Mouse (Mus musculus) spleen, postnatal 36 days (tissue): ENCODE results near the gene Utp11.

Experiments used
- DNase-seq, 2 experiments: peaks; one replicate each; pipeline ENCODE4 v3.0.0; 2022; ENCODE audit warnings: low spot score in 2 of 2, mixed read lengths in 1 of 2

The Utp11 gene

DNA sequence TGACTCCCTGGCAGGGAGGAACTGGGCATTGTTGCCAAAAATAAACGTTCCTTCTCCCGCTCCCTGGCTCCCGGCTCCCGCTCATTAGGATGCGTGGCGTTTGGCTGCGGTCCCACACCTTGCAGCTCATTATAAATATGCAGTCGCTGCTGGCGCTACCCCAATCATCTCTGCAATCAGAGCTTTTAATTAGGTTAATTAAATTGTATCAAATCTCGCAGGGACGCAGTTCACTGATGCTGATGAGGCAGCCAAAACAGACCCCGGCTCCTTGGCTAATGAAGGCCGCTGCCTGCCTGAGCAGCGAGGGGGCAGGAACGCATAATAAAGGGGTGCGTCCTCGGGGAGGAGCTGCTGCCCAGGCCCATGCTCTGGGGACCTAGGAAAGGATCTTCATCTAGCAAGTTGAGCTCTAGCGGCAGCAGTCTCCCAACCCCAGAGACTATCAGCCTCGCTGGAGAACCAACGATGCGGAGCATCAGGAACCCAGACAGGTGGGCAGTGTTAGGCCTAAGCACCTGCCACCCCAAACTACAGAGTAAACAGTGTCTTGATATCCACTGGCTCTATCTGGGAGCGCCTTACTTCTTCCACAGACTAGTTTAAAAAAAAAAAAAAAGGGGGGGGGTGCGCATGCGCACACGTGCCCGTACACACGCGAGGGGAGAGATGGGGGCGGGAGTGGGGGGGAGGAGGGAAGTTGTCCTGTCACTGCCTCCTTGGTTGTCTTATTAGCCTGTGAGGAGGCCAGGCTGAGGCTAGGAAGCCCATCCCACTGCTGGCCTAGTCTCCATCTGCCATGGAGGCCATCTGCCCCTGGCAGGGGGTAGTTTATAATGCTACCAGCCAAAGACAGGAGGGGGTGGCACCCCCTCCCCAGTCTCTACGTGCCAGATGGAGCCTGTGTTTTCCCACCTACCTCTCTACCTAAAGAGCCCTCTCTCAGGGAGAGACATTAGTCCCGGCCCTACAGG is 20.8 kb downstream of the Utp11 start:
- DNase-seq, result no peak

DNA sequence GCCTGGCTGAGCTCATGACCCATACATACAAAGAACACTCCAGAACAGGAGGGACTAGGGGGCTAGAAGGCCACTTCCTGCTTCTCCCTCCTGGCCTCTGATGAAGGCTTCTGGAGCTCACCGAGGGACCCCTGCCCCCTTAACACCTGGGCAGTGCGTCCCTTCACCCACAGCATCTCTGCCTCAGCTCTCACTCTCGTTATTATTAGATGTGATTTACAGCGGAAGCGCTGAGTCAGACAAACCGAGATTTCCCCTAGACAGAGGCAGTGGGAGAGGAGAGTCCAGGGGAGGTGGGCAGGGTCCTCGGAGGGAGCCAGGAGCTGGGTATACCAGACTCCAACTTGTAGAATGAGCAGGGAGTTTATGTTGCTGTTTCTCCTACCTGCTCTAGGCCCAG is 21.8 kb downstream of the Utp11 start:
- no peak for DNase-seq

DNA sequence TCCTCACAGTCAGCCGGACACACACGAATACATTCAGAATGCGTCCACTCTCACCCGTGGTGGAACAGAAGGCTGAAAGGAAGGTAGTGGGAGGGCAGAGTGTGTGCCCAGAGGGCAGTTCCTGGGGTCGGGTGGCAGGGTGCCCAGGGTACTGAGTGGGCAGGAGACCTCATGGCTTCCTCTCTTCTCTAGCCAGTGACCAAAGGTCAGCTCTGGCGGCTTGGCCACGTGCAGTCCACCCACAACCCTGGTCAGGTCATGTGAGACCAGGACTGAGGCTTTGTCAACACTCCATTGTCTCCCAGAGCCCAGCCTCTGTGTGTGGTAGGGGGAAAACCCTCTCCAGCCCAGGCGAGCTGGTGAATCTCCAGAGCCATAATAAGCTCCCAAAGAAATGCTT is 23.2 kb downstream of the Utp11 start:
- DNase-seq, result no peak

DNA sequence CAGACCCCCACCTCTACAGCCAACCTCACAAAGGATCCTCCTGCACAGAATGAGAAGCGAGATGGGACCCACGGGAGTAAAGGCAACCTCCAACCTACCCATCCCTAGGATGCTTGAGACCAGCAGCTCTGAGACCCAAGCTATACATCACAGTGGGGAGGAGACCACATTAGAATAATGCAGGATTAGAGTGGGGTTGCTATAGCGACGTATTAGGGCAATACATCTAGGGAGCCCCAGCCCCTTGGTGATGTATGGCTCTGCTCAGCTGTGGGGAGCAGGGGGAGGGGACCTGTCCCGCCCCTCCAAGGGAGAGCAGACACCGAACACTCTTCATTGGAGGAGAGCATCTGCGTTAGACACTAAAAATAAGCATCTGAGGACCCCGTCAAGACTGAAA is 25.3 kb downstream of the Utp11 start:
- no peak for DNase-seq

DNA sequence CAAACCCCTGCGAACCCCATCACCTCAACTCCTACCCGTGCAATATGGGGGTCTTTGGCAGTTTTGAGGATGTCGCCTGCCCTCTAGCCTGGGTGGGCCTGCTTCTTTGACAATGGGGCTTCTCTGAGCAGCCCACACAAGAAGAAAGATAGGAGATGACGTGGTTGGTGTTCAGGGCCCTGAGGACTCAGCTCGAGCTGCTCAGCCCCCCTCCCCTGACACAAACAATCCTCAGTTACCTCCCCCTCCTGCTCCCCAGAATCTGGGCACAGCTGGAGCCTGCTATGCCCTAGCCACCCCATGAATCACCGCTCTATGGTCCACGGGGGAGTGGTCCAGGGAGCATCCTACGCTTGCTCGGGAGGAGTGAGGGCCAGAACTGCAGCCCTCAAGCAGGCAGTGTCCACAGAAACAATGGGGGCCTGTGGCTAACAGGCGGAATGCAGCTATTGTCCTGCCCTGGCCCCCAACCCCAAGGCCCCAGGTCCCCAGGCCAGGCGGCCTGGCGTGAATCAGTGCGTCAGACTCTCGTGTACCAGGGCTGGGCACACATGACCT is 25.8 kb downstream of the Utp11 start:
- no peak for DNase-seq

- DNase-seq, result no peak
Measured at GRCm38 (mm10) chr4:124664604-124665003, 28.8 kb downstream of the Utp11 start.

DNA sequence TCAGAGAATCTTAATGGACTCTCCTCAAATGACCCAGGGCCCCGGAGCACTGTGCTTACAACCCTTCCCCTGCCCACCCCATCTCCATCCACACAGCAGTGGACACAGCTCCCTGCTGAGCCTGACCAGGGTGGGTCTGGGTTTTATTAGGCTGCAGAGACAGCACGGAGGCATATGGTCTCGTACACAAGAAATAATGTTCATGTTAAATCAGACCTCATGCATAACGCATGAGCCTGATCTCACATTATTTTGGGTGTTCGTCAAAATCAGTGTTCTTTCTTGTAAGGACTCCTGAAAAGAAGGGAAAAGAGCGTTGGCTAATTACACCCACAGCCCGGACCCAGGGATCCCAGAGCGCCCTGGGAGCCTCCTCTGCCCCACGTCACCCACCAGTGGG is 29.2 kb downstream of the Utp11 start:
- no peak for DNase-seq

DNA sequence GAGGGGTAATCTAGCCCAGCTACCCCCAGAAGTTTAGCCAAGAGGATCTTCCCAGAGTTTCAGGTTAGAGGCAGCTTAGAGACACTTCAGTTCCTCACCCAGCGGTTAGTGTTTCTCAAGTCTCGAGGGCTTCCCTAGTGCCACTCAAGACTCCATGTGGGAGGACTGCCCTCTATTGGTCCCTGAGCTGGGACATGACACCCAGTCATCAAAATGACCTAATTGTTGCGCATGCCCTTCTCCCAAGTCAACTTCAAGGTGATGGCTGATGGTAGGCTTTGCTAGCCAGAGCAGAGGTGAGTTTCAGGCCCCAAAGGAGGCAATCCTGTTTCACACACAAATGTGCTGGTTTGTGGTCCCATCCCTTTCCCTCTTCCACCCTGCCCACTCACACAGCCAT is 30.4 kb downstream of the Utp11 start:
- no peak for DNase-seq

- no peak for DNase-seq
Measured at GRCm38 (mm10) chr4:124660603-124661002, 32.8 kb downstream of the Utp11 start.

DNA sequence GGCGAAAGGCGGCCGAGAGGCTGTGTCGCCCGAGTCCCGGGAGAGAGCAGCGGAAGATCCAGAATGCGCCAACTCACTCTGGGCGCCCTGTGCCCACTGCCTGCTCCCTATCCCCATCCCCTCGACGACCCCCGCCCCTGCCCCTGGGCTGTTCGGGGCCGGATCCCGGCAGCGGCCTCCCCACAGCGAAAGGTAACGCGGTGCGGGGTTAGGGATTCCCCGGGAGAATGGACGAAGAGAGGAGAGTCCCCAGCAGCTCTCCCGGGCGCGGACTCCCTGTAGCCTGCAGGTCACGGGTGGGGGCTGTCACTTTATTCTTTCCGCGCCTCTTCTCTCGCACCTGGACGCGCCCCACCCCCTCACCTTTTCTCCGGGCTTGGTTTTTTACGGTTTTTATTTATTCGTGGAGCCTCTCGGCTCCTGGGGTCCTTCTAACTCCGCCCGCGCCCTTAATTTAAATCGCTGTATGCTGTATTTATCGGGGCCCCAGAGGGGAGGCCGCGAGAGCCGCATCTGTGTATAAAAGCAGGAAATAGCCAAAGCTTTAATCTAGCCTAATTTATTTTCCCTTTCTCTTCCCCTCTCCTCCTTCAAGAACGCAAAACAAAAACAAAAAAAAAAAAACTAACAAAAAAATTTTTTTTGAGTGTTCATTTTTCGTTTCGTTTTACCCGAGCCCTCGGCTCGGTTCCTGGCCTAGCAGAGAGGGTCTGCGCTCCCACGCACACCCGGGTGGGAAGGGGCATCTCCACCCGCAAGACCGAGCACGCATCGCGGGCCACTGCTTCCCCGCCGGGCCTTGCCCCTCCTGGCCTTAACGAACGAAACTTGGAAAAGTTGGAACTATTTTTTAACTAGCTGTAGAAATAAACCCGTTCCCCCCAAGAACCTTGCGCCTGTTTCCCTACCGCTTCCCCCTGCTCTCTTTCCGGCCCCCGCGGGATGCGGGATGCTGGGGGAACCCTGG is 33.9 kb downstream of the Utp11 start:
- no peak for DNase-seq

- no peak for DNase-seq
Measured at GRCm38 (mm10) chr4:124658412-124658851, 35.0 kb downstream of the Utp11 start.

- DNase-seq, result no peak
Measured at GRCm38 (mm10) chr4:124657781-124658180, 35.6 kb downstream of the Utp11 start.

- peak; percentile 24 to 37 for DNase-seq
Measured at GRCm38 (mm10) chr4:124656854-124657650, 36.3 kb downstream of the Utp11 start.

DNA sequence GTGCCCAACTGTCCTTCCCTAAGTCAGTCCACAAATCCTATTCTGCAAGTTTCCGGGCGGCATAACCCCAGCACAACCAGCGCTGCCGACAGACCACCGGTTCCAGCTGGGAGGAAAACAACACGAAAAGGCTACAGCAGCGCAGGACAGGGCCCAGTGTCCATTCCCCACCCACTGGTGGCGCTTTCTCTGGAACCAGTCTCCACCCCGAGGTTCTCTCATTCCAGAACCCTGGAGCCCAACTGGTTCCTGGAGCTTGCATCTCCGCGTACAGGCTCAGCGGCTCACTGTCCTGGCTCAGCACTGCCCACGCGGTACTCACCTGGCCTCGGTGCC is 36.9 kb downstream of the Utp11 start, which contains the start of gene Pou3f1:
TSS of gene Pou3f1 (plus strand) at position 290 of the 336 bp plus-strand sequence.
- DNase-seq, result no peak

DNA sequence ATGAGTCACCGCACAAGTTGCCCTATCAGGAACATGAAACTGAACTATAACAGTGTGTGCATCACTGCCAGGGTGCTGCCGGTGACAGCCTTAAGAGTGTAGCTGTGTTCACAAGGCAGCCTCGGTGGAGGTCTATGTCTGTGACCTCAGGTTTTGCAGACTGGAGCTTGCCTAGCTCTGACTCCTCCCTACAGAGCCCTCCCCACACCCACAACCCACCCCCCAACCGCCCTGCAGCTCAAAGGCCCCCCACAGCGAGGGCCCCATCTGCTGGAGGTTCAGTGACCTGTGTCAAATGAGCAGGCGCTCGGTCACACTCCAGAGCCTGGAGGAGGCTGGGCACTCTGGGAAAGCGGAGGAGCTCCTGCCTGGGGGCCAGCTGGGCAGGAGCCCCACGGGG is 40.5 kb downstream of the Utp11 start:
- no peak for DNase-seq

- no peak for DNase-seq
Measured at GRCm38 (mm10) chr4:124647909-124648308, 45.5 kb downstream of the Utp11 start.

DNA sequence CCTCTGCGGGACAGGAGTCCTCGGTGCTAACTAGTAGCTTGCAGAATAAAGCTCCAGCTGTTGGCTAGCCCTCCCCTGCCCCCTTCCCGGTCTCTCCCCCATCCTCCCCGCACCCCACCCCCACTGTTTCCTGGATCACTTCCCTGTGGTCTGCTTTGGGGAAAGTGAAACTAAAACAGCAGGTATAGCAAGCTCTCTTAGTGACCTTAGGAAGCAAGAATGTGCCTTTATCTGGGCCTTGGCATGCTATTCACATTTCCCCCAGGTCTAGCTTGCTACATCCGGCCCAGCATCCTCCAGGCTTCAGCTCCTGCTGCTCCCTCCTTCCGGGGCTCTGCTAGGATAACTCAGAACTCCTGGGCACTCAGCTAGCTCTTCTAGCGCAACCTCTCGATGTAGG is 46.8 kb downstream of the Utp11 start:
- no peak for DNase-seq

DNA sequence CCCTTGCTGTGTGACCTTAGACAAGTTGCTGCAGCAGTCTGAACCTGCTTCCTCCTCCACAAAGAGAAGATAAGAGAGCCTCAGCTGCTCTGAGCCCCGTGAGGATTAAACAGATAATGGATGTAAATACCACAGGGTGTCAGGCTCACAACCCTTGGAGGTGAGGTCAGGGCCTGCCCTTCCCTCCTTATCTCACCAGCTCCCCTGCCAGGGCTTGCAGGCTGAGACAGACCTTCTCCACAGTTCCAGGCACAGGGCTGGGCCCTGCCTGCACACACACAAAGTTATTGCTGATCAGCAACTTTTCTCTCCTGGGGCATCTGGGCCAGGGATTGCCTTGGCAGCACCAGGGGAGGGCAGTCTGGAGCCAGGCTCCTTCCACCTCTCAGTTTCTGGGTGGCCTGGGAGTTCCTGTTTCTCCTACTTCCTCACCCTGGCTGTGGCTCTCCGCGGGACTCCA is 48.4 kb downstream of the Utp11 start:
- peak in 1 of 2 experiments; percentile 8 for DNase-seq

GRCm38 (mm10) chr4:124643859-124644258 is 49.5 kb downstream of the Utp11 start:
- no peak for DNase-seq

DNA sequence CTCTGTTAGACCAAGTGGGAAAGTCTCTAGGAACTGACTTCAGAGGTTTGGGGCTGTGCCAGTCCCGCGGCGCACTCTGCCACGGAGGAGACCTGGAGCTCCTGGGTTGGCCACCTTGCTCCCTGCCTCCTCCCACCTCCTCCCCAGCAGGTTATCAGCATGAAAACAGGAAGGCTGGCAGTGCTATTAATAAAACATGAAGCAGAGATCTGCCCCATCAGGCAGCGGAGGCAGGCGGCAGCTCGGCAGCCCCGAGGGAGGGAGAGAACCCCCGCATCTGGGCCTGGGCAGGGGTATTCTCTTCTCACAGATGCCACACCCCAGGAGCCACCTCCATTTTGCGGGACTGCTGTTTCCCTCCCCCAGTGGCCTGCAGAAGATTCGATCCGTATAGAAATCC is 53.7 kb downstream of the Utp11 start:
- no peak for DNase-seq

DNA sequence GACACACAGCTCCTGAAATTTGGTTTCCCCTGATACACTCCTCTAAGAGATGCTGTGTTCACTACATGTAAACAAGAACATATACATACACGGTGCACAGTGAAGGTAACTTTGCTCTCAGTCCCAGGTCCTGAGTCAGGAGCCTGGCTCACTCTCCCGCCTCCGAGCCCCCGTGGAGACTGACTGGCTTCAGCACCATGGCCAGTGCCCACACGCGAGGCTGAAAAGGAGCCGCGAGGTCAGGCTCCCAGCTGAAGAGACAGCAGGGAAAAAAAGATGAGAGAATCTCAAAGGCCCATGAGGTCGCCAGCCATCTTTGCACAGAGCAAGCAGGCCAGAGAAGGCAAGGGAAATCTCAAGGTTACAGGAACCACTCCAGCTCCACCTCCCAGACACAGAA is 60.1 kb downstream of the Utp11 start:
- no peak for DNase-seq
